Mouse (Mus musculus): ENCODE data around the gene Ufsp1. TPM values are rescaled to one million over a fixed set of nuclear protein-coding genes. Genes with fewer than 3 reads are reported as not detected.

The Ufsp1 gene
- total RNA-seq (2023), result 1 to 10 TPM; 3.5 to 4.1 TPM

DNA sequence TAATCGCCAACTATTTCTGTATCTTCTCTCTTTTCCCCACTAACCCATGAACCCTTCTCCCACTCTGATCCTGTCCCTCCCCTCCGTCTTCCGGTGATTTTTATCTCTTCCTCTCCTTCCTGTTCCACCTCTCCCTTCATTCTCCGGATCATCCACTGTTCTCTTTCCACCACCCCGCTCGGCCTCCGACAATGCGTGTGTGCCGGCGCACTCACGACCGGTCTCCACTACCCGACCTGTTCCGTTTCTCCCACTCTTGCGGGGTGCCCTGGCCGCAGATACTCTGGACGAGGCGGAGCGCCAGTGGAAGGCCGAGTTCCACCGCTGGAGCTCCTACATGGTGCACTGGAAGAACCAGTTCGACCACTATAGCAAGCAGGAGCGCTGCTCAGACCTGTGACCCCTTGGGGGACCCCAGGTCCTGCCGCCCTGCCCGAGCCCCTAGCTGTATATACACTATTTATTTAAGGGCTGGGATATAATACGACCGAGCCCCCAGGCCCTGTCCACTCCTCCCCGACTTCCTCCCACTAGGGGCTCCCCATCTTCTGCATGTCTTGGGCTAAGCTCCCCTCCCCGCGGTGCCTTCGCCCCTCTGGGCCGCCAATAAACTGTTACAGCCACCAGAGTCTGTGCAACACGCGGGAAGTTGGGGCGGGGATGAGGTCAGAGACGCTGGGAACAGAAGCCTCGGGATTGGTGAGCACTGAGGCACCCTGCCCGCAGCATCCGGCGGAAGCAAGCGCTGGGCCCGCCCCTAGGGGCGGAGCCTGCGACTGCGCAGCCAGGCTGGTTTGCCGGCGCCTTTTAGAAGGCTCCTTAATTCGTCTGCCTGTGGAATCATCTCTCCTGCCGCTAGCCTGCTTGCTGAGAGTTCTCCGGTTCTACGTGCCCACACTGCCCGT, at the start of gene Ufsp1:
Ufsp1 (plus strand) TSS at position 791 of the 905 bp plus-strand sequence.

DNA sequence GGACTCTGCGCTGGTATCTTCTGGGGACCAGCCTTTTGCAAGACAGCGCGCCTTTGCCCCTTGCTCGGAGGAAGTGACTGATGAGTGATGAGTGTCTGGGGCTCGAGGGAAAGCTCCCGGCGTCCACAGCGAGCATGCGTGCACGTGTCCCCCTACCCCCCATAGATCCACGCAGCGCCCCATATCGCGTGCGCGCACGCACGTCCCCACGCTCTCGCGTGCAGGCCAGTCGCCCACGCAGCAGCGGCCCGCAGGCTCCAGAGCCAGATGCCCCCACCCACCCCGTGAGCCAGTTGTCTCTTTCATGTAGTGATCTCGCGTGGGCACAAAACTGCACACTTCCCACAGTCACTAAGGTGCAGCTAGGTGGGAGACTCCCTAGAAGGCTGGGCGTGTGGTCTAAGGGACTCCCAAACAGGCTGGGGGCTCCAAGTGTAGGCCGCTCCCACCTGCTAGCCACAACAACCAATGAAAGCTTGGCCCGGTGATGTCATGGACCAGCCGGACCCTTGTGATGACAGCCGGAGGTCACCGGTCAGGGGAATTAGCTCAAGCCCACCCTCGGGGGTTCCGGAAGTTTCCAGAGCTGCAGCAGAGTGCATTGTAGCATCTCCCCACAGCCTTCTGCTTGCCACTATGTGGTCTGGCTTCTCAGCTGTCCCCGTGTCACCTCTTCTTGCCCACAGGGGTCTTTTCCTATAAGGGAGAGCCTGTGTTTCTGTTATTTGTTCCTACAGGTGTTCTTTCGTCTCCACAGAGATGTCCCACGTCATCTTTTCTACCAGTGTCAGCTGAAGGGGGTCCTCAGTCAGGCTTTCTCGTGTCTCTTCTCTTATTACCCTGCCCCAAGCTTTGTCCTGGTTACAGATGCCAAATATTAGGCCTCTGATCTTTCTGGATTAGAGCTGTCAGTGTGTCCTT, 7.1 kb upstream of the Ufsp1 start, which contains the start of gene Ache:
Ache (plus strand) TSS at position 488 of the 921 bp plus-strand sequence.

GRCm38 (mm10) chr5:137307071-137307912, 12.9 kb downstream of the Ufsp1 start, which contains the start of gene Srrt:
Srrt (minus strand) TSS chr5:137307674.

GRCm38 (mm10) chr5:137314193-137315083, 20.0 kb downstream of the Ufsp1 start, which contains the start of gene Trip6:
Trip6 (minus strand) TSS chr5:137314404.

GRCm38 (mm10) chr5:137333512-137334174, 39.2 kb downstream of the Ufsp1 start, which contains the start of gene Slc12a9:
Slc12a9 (minus strand) TSS chr5:137333597.

Other genes starting within 250 kb of the Ufsp1 start
- 10 to 100 TPM; 34.6 to 42.4 TPM for gene Ap1s1, start 248.5 kb upstream of the Ufsp1 start, total RNA-seq (2023)
- gene Serpine1, start 222.4 kb upstream of the Ufsp1 start, total RNA-seq (2023), result under 1 TPM in 1 of 2 experiments, not detected in 1; 0.28 TPM
- 10 to 100 TPM; 32.8 to 36.3 TPM for gene Trim56, start 178.4 kb upstream of the Ufsp1 start, total RNA-seq (2023)
- not detected for gene Muc3, start 145.3 kb upstream of the Ufsp1 start, total RNA-seq (2023)
- gene Muc3a, start 82.2 kb upstream of the Ufsp1 start, total RNA-seq (2023), result 1 to 10 TPM; 1.7 to 2.9 TPM
- gene Ache, start 7.1 kb upstream of the Ufsp1 start, total RNA-seq (2023), result 10 to 100 TPM in 1 of 2 experiments, 1 to 10 TPM in 1; 7.4 to 13.1 TPM
- 100 to 1,000 TPM; 195 to 241 TPM for gene Srrt, start 13.0 kb downstream of the Ufsp1 start, total RNA-seq (2023)
- 10 to 100 TPM in 1 of 2 experiments, 1 to 10 TPM in 1; 7.9 to 12.1 TPM for gene Trip6, start 19.8 kb downstream of the Ufsp1 start, total RNA-seq (2023)
- 10 to 100 TPM; 33.5 to 41.1 TPM for gene Slc12a9, start 39.0 kb downstream of the Ufsp1 start, total RNA-seq (2023)
- gene Ephb4, start 55.5 kb downstream of the Ufsp1 start, total RNA-seq (2023), result under 1 TPM in 1 of 2 experiments, not detected in 1; 0.13 TPM
- under 1 TPM; 0.02 to 0.29 TPM for gene Zan, start 182.4 kb downstream of the Ufsp1 start, total RNA-seq (2023)
- gene Pop7, start 207.9 kb downstream of the Ufsp1 start, total RNA-seq (2023), result 10 to 100 TPM; 13.8 to 19.8 TPM
- 10 to 100 TPM; 50.9 to 52.3 TPM for gene Gigyf1, start 223.9 kb downstream of the Ufsp1 start, total RNA-seq (2023)
- gene Epo, start 238.6 kb downstream of the Ufsp1 start, total RNA-seq (2023), result not detected
- gene Gnb2, start 238.9 kb downstream of the Ufsp1 start, total RNA-seq (2023), result 100 to 1,000 TPM; 921 to 972 TPM